Mouse (Mus musculus): ENCODE data around the gene Ninj1.

The Ninj1 gene

GRCm38 (mm10) chr13:49225633-49226032, 38.3 kb downstream of the Ninj1 start:
- no peak for DNase-seq (ENCODE audit: low spot score)

GRCm38 (mm10) chr13:49233792-49234572, 46.7 kb downstream of the Ninj1 start:
- DNase-seq (ENCODE audit: low spot score): no peak

- DNase-seq (ENCODE audit: low spot score): no peak
Observed at GRCm38 (mm10) chr13:49234711-49235110, 47.4 kb downstream of the Ninj1 start.

GRCm38 (mm10) chr13:49237617-49238016, 50.3 kb downstream of the Ninj1 start:
- no peak for DNase-seq (ENCODE audit: low spot score)

GRCm38 (mm10) chr13:49238737-49239136, 51.5 kb downstream of the Ninj1 start:
- DNase-seq (ENCODE audit: low spot score): no peak

GRCm38 (mm10) chr13:49242321-49243065, 55.2 kb downstream of the Ninj1 start:
- DNase-seq (ENCODE audit: low spot score): no peak

DNA sequence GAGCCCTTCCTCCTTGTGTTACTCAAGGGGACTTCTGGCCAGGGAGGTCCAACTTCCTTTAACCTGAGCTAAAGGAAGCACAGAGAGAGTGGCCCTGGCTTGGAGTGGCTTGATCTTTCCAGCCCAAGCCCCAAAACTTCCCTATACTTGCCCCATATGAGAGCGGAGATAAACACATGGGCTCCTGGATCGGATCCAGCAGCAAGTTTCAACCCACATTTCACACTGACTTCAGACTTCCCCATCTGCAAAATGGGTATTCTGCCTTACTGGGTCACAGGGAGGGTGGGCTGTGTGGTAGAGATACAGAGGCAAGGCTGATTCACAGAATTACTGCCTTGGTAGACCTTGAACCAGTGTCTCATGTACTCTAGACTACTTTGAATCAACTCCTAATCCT, 56.2 kb downstream of the Ninj1 start:
- no peak for DNase-seq (ENCODE audit: low spot score)

- DNase-seq (ENCODE audit: low spot score): no peak
Observed at GRCm38 (mm10) chr13:49245251-49245650, 58.0 kb downstream of the Ninj1 start.

Measured in ovary, postnatal 14 days (tissue).